Mouse (Mus musculus) megakaryocyte, embryonic 14.5 days (primary cell): Measurements from ENCODE around the gene Insl5. TPM values are rescaled to one million over a fixed set of nuclear protein-coding genes. Genes with fewer than 3 reads are reported as not detected.
A peak's percentile ranks its signal among the peaks of the same experiment; 100 is the strongest.

ENCODE experiments used
- H3K27me3 ChIP-seq: replicated peaks from 2 replicates; pipeline ENCODE3; 2012; ENCODE audit warnings: inconsistent platforms
- H3K36me3 ChIP-seq: replicated peaks from 2 replicates; pipeline ENCODE3; 2012; ENCODE audit warnings: low read length, inconsistent platforms, mixed read lengths
- H3K4me1 ChIP-seq: 2 replicates; pipeline ENCODE4 v1.6.1; 2012; ENCODE audit warnings: inconsistent platforms
- H3K4me3 ChIP-seq: replicated peaks from 2 replicates; pipeline ENCODE3; 2012; ENCODE audit warnings: moderate library complexity, mild to moderate bottlenecking, inconsistent platforms
- H3K9me3 ChIP-seq: 2 replicates; pipeline ENCODE4 v1.6.1; 2012; ENCODE audit warnings: inconsistent platforms
- FLI1 ChIP-seq: IDR thresholded peaks from 2 replicates; pipeline ENCODE4 v1.6.1; 2012; ENCODE audit warnings: low read length, inconsistent platforms, mixed read lengths
- GATA1 ChIP-seq: IDR thresholded peaks from 3 replicates; pipeline ENCODE4 v1.6.1; 2012; ENCODE audit warnings: mixed read lengths, low read length, inconsistent platforms, borderline replicate concordance
- polyA plus RNA-seq: library from polyadenylated mRNA; stranded (reverse); fragments of >175 nt; gene quantifications from 2 replicates; pipeline ENCODE4 v1.2.3, GENCODE M21; 2012; ENCODE audit warnings: low replicate concordance; ENCODE audit not compliant: insufficient read depth

Insl5 gene
- polyA plus RNA-seq, 1 experiment, result not detected

GRCm38 (mm10) chr4:102990595-102991340 is 35.9 kb downstream of the Insl5 start:
- no peak overlapping the region for H3K4me3 ChIP-seq
- no peaks in the 10 kb centered on the region for H3K9me3 ChIP-seq
- no peaks in the 10 kb centered on the region for H3K36me3 ChIP-seq

GRCm38 (mm10) chr4:102990016-102990415 is 36.6 kb downstream of the Insl5 start:
- TF ChIP-seq GATA1 (no peak), FLI1 (no peak)
- no peaks in the 10 kb centered on the region for H3K27me3 ChIP-seq
- no peaks in the 10 kb centered on the region for H3K36me3 ChIP-seq
- no peaks in the 10 kb centered on the region for H3K9me3 ChIP-seq
- peaks cover 11% of the 10 kb centered on the region for H3K4me1 ChIP-seq
- no peak overlapping the region for H3K4me3 ChIP-seq

More at GRCm38 (mm10) chr4:102990595-102991340, 35.9 kb downstream of the Insl5 start:
- peaks cover 11% of the 10 kb centered on the region for H3K4me1 ChIP-seq
- H3K27me3 ChIP-seq, result no peaks in the 10 kb centered on the region
- TF ChIP-seq GATA1 (no peak), FLI1 (no peak)

GRCm38 (mm10) chr4:102989391-102989790 is 37.3 kb downstream of the Insl5 start:
- TF ChIP-seq GATA1, result no peak
- no peak for TF ChIP-seq FLI1
- Histone ChIP-seq H3K4me1 (peaks cover 11% of the 10 kb centered on the region), H3K36me3 (no peaks in the 10 kb centered on the region), H3K27me3 (no peaks in the 10 kb centered on the region), H3K9me3 (no peaks in the 10 kb centered on the region), H3K4me3 (no peak overlapping the region)

- Histone ChIP-seq H3K4me3 (no peak overlapping the region), H3K9me3 (no peaks in the 10 kb centered on the region), H3K27me3 (no peaks in the 10 kb centered on the region)
Measured at GRCm38 (mm10) chr4:102988526-102988925, 38.1 kb downstream of the Insl5 start.

GRCm38 (mm10) chr4:102987756-102988155 is 38.9 kb downstream of the Insl5 start:
- peaks cover 11% of the 10 kb centered on the region for H3K4me1 ChIP-seq
- H3K27me3 ChIP-seq, result no peaks in the 10 kb centered on the region
- TF ChIP-seq FLI1, result no peak
- H3K36me3 ChIP-seq, result no peaks in the 10 kb centered on the region
- H3K4me3 ChIP-seq, result no peak overlapping the region
- no peaks in the 10 kb centered on the region for H3K9me3 ChIP-seq

More at GRCm38 (mm10) chr4:102988526-102988925, 38.1 kb downstream of the Insl5 start:
- TF ChIP-seq FLI1, result no peak
- TF ChIP-seq GATA1, result no peak
- Histone ChIP-seq H3K36me3 (no peaks in the 10 kb centered on the region), H3K4me1 (peaks cover 11% of the 10 kb centered on the region)

- H3K9me3 ChIP-seq, result no peaks in the 10 kb centered on the region
- no peak for TF ChIP-seq GATA1
- TF ChIP-seq FLI1, result no peak
- H3K4me3 ChIP-seq, result no peak overlapping the region
- H3K4me1 ChIP-seq, result peaks cover 11% of the 10 kb centered on the region
- H3K27me3 ChIP-seq, result no peaks in the 10 kb centered on the region
- H3K36me3 ChIP-seq, result no peaks in the 10 kb centered on the region
Measured at GRCm38 (mm10) chr4:102987325-102987724, 39.3 kb downstream of the Insl5 start.

GRCm38 (mm10) chr4:102986917-102987316 is 39.7 kb downstream of the Insl5 start:
- no peaks in the 10 kb centered on the region for H3K36me3 ChIP-seq
- TF ChIP-seq FLI1 (no peak), GATA1 (no peak)
- no peak overlapping the region for H3K4me3 ChIP-seq
- H3K9me3 ChIP-seq, result no peaks in the 10 kb centered on the region
- no peaks in the 10 kb centered on the region for H3K27me3 ChIP-seq
- H3K4me1 ChIP-seq, result peaks cover 11% of the 10 kb centered on the region

GRCm38 (mm10) chr4:102986173-102986572 is 40.5 kb downstream of the Insl5 start:
- Histone ChIP-seq H3K9me3 (peaks cover 6% of the 10 kb centered on the region), H3K4me1 (peaks cover 11% of the 10 kb centered on the region), H3K36me3 (no peaks in the 10 kb centered on the region), H3K4me3 (no peak overlapping the region), H3K27me3 (no peaks in the 10 kb centered on the region)
- TF ChIP-seq FLI1 (no peak), GATA1 (no peak)

- H3K9me3 ChIP-seq, result peaks cover 10% of the 10 kb centered on the region
- TF ChIP-seq GATA1 (no peak), FLI1 (no peak)
- H3K4me3 ChIP-seq, result no peak overlapping the region
- peaks cover 13% of the 10 kb centered on the region for H3K27me3 ChIP-seq
- H3K4me1 ChIP-seq, result peaks cover 11% of the 10 kb centered on the region
- no peaks in the 10 kb centered on the region for H3K36me3 ChIP-seq
Measured at GRCm38 (mm10) chr4:102981709-102982108, 44.9 kb downstream of the Insl5 start.

GRCm38 (mm10) chr4:102979385-102979784 is 47.3 kb downstream of the Insl5 start:
- peaks cover 13% of the 10 kb centered on the region for H3K27me3 ChIP-seq
- peak overlapping the region; percentile 78 for H3K4me3 ChIP-seq
- H3K36me3 ChIP-seq, result no peaks in the 10 kb centered on the region
- H3K9me3 ChIP-seq, result peaks cover 10% of the 10 kb centered on the region
- peaks cover 7% of the 10 kb centered on the region for H3K4me1 ChIP-seq
- TF ChIP-seq FLI1 (no peak), GATA1 (no peak)
